Mouse (Mus musculus) cortical plate, adult 2 months (tissue): ENCODE measurements around the gene Gabrr1.

Experiments
- CTCF ChIP-seq: fragments of 200-500 bp; IDR thresholded peaks from 2 replicates; pipeline ENCODE4 v1.5.1; 2011; ENCODE audit warnings: mild to moderate bottlenecking, control low read depth, low read length; ENCODE audit not compliant: insufficient read depth; ENCODE audit errors: extremely low read depth
- POLR2A ChIP-seq: fragments of 200-500 bp; IDR thresholded peaks from 2 replicates; pipeline ENCODE4 v1.6.1; 2011; ENCODE audit warnings: mild to moderate bottlenecking, low read length, control low read depth; ENCODE audit not compliant: insufficient read depth; ENCODE audit errors: extremely low read depth

- no peak for TF ChIP-seq CTCF
- TF ChIP-seq POLR2A: no peak
Measured at GRCm38 (mm10) chr4:33152087-33153038, 20.0 kb downstream of the Gabrr1 start.
